Mouse (Mus musculus) mouse trophoblast stem cell (cell line): ENCODE results near the gene Gm20715.
"Not testable (repeated sequence)": the region's sequence is repeated elsewhere in the genome, so short reads cannot be mapped to it uniquely, and the experiment has no call there.

Experiments
- in situ Hi-C, 2 experiments: fragments of 300-500 bp; cut with MseI, MboI; formaldehyde crosslinking; loops; 2 replicates in 1 of 2; 3 replicates in 1 of 2; pipeline ENCODE4 v1.15.1; 2025

Gene Gm20715

DNA sequence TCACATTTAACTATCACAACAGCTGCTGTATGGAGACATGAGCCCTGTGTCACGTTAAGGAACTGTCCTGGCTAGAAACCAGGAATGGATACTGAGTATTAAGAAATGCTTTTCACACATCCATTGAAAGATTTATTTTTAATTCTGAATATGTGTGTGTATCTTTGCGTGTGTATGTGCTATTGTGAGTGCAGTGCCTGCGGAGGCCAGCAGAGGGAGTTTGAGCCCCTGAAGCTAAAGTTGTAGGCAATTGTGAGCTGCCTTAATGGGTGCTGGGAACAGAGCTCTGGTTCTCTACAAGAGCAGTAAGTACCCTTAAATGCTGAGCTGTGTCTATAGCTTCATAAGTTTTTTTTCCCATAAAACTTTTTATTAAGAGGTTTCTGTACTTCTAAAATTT is 19.3 kb downstream of the Gm20715 start:
- in situ Hi-C loops = loop anchor here (5.0 to 25.0 kb wide), 2 partner anchors 72 to 158 kb away; no protein-coding TSS in a partner anchor

DNA sequence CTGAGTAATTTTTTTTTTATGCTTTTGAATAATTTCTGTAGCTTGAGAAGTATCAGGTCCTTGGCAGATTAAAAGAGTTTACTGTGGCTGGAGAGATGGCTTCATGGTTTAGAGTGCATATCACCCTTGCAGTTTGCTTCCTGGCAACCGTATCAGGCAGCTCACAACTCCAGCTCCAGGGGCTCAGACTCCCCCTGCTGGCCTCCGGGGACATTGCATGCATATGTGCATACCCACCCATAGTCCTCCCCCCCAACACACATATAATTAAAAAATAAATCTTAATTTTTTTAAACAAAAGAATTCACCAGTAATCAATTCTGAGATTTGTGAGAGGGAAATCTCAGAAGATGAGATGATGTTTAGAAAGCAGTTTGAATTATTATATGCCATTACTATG is 20.3 kb downstream of the Gm20715 start:
- in situ Hi-C loops = loop anchor here (5.0 to 25.0 kb wide), 3 partner anchors 68 to 504 kb away; partner anchors contain the start of gene Zfp78 (in 1 of the 2)

DNA sequence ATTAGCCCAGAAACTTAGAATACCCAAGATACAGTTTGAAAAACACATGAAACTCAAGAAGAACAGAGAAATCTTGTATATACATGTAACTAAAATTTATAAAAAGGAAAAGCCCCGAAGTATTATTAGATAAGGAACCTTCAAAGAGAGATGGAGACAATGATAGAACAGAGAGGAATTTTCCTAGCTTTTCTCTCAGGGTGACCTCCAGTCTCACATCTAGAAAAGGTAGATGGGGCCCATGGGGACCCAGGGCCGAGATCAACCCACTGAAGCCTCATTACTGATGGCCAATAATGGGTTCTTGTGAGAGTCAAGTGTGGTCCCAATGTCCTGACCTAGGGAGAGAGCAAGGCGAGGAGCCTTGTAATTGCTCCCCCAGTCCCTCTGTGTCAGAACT is 28.3 kb downstream of the Gm20715 start, which contains the start of gene Olfr1344:
Gene Olfr1344, plus strand, starts transcription at position 301 of the 400 bp plus-strand sequence.
- in situ Hi-C loops = loop anchor here (10.0 to 25.0 kb wide), 2 partner anchors 149 to 496 kb away; no protein-coding TSS in a partner anchor

DNA sequence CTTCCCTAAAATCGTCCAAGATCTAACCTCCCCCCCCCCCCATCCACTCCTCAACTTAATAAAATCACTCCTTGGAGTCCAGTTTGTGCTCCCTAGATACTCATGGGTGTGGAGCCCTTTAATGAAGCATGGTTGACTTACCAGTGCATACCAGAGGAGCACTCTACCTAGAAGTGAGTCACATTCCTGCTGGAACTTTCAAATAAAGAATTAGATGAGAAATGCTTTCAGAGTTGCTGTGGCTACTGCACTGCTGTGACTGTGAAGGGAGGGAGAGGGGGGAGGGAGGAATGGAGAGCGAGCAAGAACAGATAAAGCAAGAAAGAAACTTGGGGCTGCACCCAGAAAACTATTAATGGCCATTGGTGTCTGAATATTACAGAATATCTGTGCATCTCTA is 31.1 kb downstream of the Gm20715 start:
- in situ Hi-C loops = loop anchor here in 1 of 2 experiments (10.0 to 25.0 kb wide), 2 partner anchors 84 to 146 kb away; partner anchors contain the start of gene Olfr1349

DNA sequence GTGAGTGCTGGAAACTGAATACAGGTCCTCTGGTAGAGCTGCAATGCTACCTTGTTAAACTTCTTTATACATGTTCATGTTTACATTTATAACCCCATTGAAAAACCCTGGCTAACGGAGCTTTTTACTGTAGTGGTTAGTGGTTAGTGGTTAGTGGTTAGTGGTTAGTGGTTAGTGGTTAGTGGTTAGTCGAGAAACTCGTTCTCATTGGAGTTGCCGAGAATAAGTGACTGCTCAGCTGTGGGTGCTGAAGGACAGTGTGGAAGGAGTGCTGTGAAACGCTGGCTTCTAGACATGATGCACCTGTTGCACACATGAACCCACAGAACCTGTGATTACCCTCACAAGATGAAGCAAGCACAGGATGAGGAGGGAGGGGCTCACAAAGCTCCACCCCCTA is 37.7 kb downstream of the Gm20715 start:
- in situ Hi-C loops = loop anchor here in 1 of 2 experiments (10.0 to 25.0 kb wide), 2 partner anchors 77 to 140 kb away; partner anchors contain the start of gene Olfr1349

DNA sequence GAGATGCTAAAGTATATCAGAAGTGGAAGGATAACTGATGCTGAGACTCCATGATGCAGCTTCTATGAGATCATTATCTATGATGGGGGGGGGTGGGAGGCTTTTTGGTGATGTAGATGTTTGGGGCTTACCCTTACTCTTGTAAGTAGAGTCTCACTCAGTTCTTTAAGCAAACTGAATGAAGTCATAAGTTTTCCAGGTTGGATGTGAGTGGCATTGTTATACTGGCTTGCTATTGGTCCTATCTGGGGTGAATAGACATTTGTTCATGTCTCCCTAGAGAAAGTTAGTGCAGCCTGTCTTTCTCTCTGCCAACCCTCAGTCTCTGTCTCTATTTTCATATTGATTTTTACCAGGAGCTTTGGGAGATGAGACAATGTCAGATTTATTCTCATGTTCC is 45.8 kb downstream of the Gm20715 start, which contains the start of gene Olfr1336:
Gene Olfr1336, plus strand, starts transcription at position 301 of the 400 bp plus-strand sequence.
- in situ Hi-C loops = no loop called here

DNA sequence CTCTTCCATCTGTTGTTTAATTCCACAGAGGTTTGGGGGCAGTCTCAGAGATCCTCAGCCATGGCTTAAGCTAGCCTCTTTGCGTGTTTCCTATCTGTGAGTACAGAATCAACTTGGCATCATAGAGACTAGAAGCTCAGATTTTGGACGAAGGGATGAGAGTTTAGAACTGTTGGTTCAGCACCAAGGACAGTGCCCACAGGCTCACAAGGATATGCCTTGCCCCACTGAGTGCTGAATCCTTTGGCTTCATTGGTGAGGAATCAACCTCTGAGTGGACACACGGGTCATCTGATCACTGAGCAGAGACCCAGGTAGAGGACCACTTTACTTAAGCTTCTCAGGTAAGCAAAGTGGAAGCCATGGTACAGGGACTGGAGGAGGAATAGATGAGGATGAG is 46.3 kb downstream of the Gm20715 start:
- in situ Hi-C loops = no loop called here

DNA sequence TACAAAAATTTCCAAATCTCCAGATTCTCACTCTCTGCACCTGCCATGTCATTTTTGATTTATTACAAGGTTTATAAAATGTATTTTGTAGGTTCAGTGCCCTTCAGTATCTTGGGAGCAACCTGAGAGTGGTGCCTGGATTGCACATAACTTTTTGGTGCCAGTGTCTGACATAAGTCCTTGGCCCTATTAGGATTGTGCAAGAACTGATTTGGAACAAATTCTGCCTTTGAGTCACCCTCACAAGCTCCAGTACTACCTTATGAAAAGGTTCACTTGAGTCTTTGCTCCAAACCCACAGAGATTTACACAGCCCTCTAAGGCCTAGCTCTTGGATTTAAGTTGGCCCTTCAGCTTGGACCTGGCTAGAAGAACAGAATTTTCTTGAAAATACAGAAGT is 56.9 kb downstream of the Gm20715 start, which contains the start of gene Olfr1346:
Gene Olfr1346, plus strand, starts transcription at position 151 of the 400 bp plus-strand sequence.
- in situ Hi-C loops = no loop called here

DNA sequence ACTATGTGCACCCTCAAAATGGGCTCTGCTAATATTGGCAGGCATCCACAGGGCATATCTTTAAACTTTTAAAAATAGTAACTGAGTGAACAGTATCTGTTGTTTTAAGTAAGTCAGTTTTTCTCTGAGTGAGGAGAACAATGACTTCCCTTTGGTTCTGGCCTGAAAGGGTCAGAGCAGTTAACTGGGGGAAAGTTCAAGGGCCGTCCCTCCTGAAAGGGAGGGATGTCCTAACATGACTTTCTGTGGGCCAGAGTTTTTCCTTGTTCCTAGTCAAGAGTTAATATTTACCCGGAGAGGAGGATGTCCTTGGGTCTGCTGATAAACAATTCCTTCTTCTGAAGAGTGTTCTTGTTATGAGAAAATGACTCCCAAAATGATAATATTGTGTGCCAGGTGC is 67.6 kb downstream of the Gm20715 start:
- in situ Hi-C loops = not testable (repeated sequence)

DNA sequence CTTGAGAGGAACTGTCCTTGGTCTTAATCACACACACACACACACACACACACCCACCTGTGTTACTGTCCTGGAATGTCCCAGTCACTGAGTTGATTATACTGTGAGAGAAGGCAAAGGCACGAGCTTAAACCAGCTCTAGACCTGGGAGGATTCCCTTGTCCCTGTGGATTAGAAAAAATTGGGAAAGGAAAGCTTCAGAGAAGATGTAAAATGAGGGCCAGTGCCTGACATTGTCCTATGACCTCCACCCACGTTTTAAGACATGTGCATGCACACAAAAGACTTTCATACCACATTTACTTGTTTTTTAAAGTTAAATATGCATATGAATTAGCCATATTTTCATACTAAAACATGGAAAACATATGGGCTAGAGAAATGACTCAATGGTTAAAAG is 76.8 kb downstream of the Gm20715 start, which contains the start of gene Olfr5:
Gene Olfr5, minus strand, starts transcription at position 101 of the 400 bp plus-strand sequence.
- in situ Hi-C loops = no loop called here
